Mouse (Mus musculus) adrenal gland, postnatal 14 days (tissue): ENCODE measurements at regions not wholly inside any gene's neighbourhood (a gene's known extent, or its start where the extent isn't known, plus 50 kb on each side); places are given as distances from the start of the nearest gene placed in this dataset.
"Not testable (repeated sequence)": the region's sequence is repeated elsewhere in the genome, so short reads cannot be mapped to it uniquely, and the experiment has no call there.

Experiments used
- DNase-seq: peaks from one replicate; pipeline ENCODE4 v3.0.0; 2021; ENCODE audit warnings: mixed read lengths

GRCm38 (mm10) chr13:82058872-82059271 is 276.0 kb downstream of the Cetn3 start:
- no peak for DNase-seq

- peak; percentile 20 for DNase-seq
Observed at GRCm38 (mm10) chr13:82059498-82059897, 276.6 kb downstream of the Cetn3 start.

GRCm38 (mm10) chr13:82063880-82064279 is 281.0 kb downstream of the Cetn3 start:
- not testable (repeated sequence) for DNase-seq

- DNase-seq: no peak
Observed at GRCm38 (mm10) chr13:82066174-82066573, 283.3 kb downstream of the Cetn3 start.

GRCm38 (mm10) chr13:82066674-82067270 is 283.9 kb downstream of the Cetn3 start:
- DNase-seq: no peak

GRCm38 (mm10) chr13:82072449-82072848 is 289.6 kb downstream of the Cetn3 start:
- no peak for DNase-seq

- no peak for DNase-seq
Observed at GRCm38 (mm10) chr13:82073343-82073742, 290.5 kb downstream of the Cetn3 start.

- DNase-seq: no peak
Observed at GRCm38 (mm10) chr13:82081375-82081774, 298.5 kb downstream of the Cetn3 start.

GRCm38 (mm10) chr13:82087635-82088034 is 304.8 kb downstream of the Cetn3 start:
- DNase-seq: no peak

GRCm38 (mm10) chr13:82092186-82092585 is 309.3 kb downstream of the Cetn3 start:
- DNase-seq: peak; percentile 44

GRCm38 (mm10) chr13:82106032-82106431 is 323.2 kb downstream of the Cetn3 start:
- DNase-seq: no peak

GRCm38 (mm10) chr13:82129777-82130735 is 347.2 kb downstream of the Cetn3 start:
- no peak for DNase-seq
